Mouse (Mus musculus): Measurements from ENCODE around the gene Klc2.

DNA sequence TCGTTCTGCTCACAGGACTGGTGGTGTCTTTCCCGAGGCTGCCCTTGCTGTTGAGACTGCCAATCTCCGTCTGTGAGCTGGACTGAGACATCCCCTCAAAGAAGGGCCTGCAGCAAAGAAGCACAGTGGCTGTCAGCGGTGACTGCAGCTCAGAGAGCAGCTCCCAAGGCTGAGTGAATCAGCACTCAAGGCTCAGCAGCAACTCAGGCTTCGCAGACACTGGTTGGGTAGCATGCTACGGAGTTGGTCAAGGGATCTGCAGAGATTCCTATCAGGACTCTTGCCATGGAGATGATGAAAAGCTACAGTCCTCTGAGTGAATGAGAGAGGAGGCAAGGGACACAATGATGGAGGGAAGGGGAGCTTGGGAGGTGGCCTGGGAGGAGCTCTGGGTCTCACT, 33.9 kb upstream of the Klc2 start:
- no peak for TF ChIP-seq CTCF (IDR thresholded peaks at IDR 0.05; ENCODE audit: borderline replicate concordance, control insufficient read depth, extremely low read depth, insufficient read depth, low read length, poor library complexity)
- no peak for TF ChIP-seq POLR2A (IDR thresholded peaks at IDR 0.05; ENCODE audit: control insufficient read depth, extremely low read depth, insufficient read depth, low read length, poor library complexity)

Data from thymus, adult 2 months (tissue).